Mouse (Mus musculus) lung, embryonic 15.5 days (tissue): ENCODE results near the gene Kcna4. TPM values are rescaled to one million over a fixed set of nuclear protein-coding genes. Genes with fewer than 3 reads are reported as not detected.

Source experiments
- ATAC-seq: fragments of 200-750 bp; cut with Nextera tagmentation; 2 replicates; pipeline ENCODE4 v1.8.0; 2017; ENCODE audit warnings: moderate number of reproducible peaks, borderline replicate concordance; ENCODE audit not compliant: low FRiP score, low TSS enrichment; ENCODE audit errors: extremely low read depth
- H3K27ac ChIP-seq: fragments of 300-500 bp; sonication (generic); 2 replicates; pipeline ENCODE4 v1.5.1; 2015; ENCODE audit warnings: moderate library complexity, mild to moderate bottlenecking, inconsistent platforms
- H3K27me3 ChIP-seq: fragments of 300-500 bp; sonication (generic); 2 replicates; pipeline ENCODE4 v1.6.1; 2015; ENCODE audit warnings: inconsistent platforms
- H3K36me3 ChIP-seq: fragments of 300-500 bp; sonication (generic); 2 replicates; pipeline ENCODE4 v1.6.1; 2015; ENCODE audit warnings: inconsistent platforms
- H3K4me1 ChIP-seq: fragments of 300-500 bp; sonication (generic); 2 replicates; pipeline ENCODE4 v1.6.1; 2015; ENCODE audit warnings: inconsistent platforms
- H3K4me2 ChIP-seq: fragments of 300-500 bp; sonication (generic); 2 replicates; pipeline ENCODE4 v1.6.1; 2015; ENCODE audit warnings: inconsistent platforms, mild to moderate bottlenecking, moderate library complexity
- H3K4me3 ChIP-seq: fragments of 300-500 bp; sonication (generic); 2 replicates; pipeline ENCODE4 v1.5.1; 2015; ENCODE audit warnings: mild to moderate bottlenecking, inconsistent platforms
- H3K9ac ChIP-seq: fragments of 300-500 bp; sonication (generic); 2 replicates; pipeline ENCODE4 v1.6.1; 2015; ENCODE audit warnings: inconsistent platforms
- H3K9me3 ChIP-seq: fragments of 300-500 bp; sonication (generic); 2 replicates; pipeline ENCODE4 v1.6.1; 2016; ENCODE audit warnings: inconsistent platforms
- WGBS: fragments of 180-500 bp; shearing (Covaris S2); methylation state at CpG from one replicate; pipeline ENCODE4 v1.1.7; 2015; 5-methylcytosine and 5-hydroxymethylcytosine counted together
- polyA plus RNA-seq: library from polyadenylated mRNA; unstranded; fragments of >200 nt; fragmentation: Nextera tagmentation; extraction: Ambion mirVana; gene quantifications from 2 replicates; pipeline ENCODE4 v1.2.1, GENCODE M21; 2015

Kcna4 gene
- polyA plus RNA-seq, 1 experiment from 2014 or later, result 0.46 TPM

DNA sequence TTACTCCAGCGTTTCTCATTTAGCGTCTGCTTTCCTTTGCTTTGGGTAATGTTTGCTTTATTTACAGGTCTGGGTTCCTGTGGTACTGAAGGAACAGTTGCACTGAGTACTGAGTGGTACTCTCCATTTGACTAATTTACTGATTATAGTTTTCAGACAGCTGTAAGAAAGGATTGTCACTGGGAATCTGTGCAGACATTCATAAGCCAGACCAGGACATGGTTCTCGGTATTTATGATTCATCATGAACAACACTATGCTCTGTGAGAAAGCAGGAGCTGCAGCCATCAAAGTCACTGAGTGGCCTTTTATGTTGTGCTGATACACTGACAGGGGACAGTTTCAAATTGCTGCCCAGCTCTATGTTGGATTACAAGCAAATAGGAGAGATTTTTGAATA, 33.7 kb downstream of the Kcna4 start:
- no peak overlapping the region for H3K27ac ChIP-seq
- no peaks in the 10 kb centered on the region for H3K27me3 ChIP-seq
- H3K4me2 ChIP-seq, result no peak overlapping the region
- no peaks in the 10 kb centered on the region for H3K4me1 ChIP-seq
- ATAC-seq, result no peak
- H3K9ac ChIP-seq, result no peak overlapping the region
- no peaks in the 10 kb centered on the region for H3K36me3 ChIP-seq
- no peak overlapping the region for H3K4me3 ChIP-seq
- no peaks in the 10 kb centered on the region for H3K9me3 ChIP-seq
- 84% methylated on average over 3 of the region's 3 CpGs for WGBS

GRCm38 (mm10) chr2:107327276-107327675, 36.8 kb downstream of the Kcna4 start:
- Histone ChIP-seq H3K27ac (no peak overlapping the region), H3K36me3 (no peaks in the 10 kb centered on the region), H3K9me3 (no peaks in the 10 kb centered on the region), H3K27me3 (no peaks in the 10 kb centered on the region), H3K4me2 (no peak overlapping the region), H3K4me1 (no peaks in the 10 kb centered on the region), H3K9ac (no peak overlapping the region), H3K4me3 (no peak overlapping the region)
- ATAC-seq, result no peak
- 96% methylated on average over 3 of the region's 3 CpGs for WGBS

GRCm38 (mm10) chr2:107341291-107341690, 50.9 kb downstream of the Kcna4 start:
- Histone ChIP-seq H3K4me3 (no peak overlapping the region), H3K9ac (no peak overlapping the region), H3K4me1 (no peaks in the 10 kb centered on the region), H3K9me3 (no peaks in the 10 kb centered on the region), H3K36me3 (no peaks in the 10 kb centered on the region), H3K4me2 (no peak overlapping the region), H3K27me3 (no peaks in the 10 kb centered on the region), H3K27ac (no peak overlapping the region)
- ATAC-seq, result no peak
- WGBS, result 68% methylated on average over 3 of the region's 3 CpGs

- no peaks in the 10 kb centered on the region for H3K4me1 ChIP-seq
- H3K4me2 ChIP-seq, result no peak overlapping the region
- ATAC-seq, result no peak
- H3K36me3 ChIP-seq, result no peaks in the 10 kb centered on the region
- no peaks in the 10 kb centered on the region for H3K27me3 ChIP-seq
- no peak overlapping the region for H3K27ac ChIP-seq
- no peak overlapping the region for H3K9ac ChIP-seq
- no peaks in the 10 kb centered on the region for H3K9me3 ChIP-seq
- no peak overlapping the region for H3K4me3 ChIP-seq
- 68% methylated on average over 4 of the region's 4 CpGs for WGBS
Observed at GRCm38 (mm10) chr2:107344807-107345206, 54.4 kb downstream of the Kcna4 start.

DNA sequence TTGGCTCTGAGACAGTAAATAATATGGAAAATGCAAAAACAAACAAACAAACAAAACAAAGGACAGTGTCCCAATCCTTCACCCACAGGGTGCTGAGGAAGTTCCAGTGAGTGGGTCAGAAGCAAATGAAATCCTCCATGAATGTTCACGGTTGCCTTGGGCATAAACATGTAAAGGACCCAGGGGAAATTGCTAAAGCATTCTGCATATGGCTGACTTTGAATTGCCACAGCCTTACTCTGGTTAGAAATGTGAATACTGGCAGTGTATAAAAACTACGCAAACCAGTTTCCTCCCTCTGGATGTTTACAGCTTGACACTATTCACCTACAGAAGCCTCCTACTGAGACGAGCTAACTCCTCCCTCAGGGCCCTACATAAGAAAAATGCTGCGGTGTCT, 54.9 kb downstream of the Kcna4 start:
- Histone ChIP-seq H3K27me3 (no peaks in the 10 kb centered on the region), H3K9ac (no peak overlapping the region), H3K36me3 (no peaks in the 10 kb centered on the region), H3K9me3 (no peaks in the 10 kb centered on the region), H3K4me1 (no peaks in the 10 kb centered on the region), H3K27ac (no peak overlapping the region), H3K4me2 (no peak overlapping the region), H3K4me3 (no peak overlapping the region)
- WGBS, result 70% methylated on average over 4 of the region's 4 CpGs
- no peak for ATAC-seq

Other genes with a start within 250 kb of the Kcna4 start
- gene Fshb, start 231.0 kb upstream of the Kcna4 start, polyA plus RNA-seq, result not detected in 2 replicates